Mouse (Mus musculus) A20 (cell line): ENCODE results near the gene Vamp2.

Experiments used
- DNase-seq: peaks from one replicate; pipeline ENCODE4 v3.0.0-alpha.2; 2011; ENCODE audit warnings: low read depth, low spot score

The Vamp2 gene

GRCm38 (mm10) chr11:69064259-69065133 lies 23.8 kb upstream of the Vamp2 start:
- peak; percentile 8 for DNase-seq

GRCm38 (mm10) chr11:69065394-69065925 lies 22.8 kb upstream of the Vamp2 start:
- no peak for DNase-seq

- DNase-seq, result no peak
Observed at GRCm38 (mm10) chr11:69066163-69066861, 22.0 kb upstream of the Vamp2 start.

DNA sequence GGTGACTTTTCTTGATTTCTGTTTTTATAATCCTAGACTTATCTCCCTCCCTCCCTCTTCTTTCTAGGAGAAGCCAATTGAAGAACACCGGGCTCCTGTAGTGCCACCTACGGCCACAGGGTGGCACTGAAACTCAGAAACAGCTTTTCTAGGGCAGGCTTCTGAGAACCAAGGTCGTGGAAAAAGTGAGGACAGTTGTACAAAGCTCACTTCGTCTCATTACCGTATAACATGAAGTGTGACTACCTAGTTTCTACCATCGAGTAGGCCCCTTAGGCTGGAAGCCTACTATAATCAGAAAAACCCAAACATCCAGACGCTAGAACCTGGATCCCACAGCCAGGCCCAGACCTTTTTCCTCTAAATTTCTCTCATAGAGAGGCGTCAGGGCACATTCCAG lies 21.3 kb upstream of the Vamp2 start:
- peak; percentile 82 for DNase-seq

- DNase-seq, result no peak
Observed at GRCm38 (mm10) chr11:69067601-69068000, 20.7 kb upstream of the Vamp2 start.

GRCm38 (mm10) chr11:69070093-69070492 lies 18.2 kb upstream of the Vamp2 start:
- DNase-seq, result no peak

DNA sequence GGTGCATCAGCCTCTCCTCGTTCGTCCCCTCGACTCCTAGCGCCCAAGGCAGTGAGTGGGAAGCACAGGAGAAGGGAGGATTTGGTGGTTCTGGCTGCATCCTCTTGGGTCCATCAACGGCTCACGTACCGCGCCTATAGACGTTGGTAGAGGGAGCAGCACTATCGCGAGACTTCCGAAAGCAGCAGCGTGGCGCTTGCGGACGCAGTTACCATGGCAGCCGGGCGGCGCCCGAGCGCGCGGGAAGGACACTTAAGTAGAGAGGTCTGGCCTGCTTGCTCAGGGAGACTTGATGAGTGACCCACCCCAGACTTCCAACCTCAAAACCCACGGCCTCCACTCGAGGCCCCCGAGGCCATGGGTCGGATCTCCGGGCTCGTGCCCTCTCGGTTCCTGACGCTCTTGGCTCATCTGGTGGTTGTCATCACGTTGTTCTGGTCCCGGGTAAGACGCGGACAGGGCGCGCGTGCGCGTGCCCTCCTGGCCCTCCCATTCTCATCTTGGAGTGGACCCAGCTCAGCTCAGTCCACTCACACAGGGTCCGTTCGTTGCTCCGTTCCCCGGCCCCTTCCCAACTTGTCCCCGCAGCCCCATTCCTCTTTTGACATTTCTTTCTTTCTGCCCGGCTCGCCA lies 17.6 kb upstream of the Vamp2 start, which contains the start of gene Tmem107:
Gene Tmem107, plus strand, starts transcription at position 217 of the 633 bp plus-strand sequence.
- DNase-seq, result peak; percentile 98

DNA sequence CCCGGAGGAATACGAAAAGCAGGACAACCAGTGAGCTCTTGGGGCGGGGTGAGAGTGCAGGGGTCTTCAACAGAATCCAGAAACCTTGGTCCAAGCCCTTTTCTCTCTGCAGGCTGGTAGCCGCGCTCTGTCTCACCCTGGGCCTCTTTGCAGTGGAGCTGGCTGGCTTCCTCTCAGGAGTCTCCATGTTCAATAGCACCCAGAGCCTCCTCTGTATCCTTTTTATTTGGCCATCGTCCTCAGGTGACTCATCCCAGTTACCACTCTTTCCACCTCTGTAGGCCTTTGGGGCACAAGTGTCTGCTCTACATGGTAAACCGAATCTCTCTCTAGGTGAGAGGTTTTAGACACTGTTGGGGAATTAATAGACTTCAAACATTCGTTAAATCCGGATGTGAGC lies 17.0 kb upstream of the Vamp2 start:
- DNase-seq, result no peak

GRCm38 (mm10) chr11:69072234-69072633 lies 16.1 kb upstream of the Vamp2 start:
- DNase-seq, result no peak

DNA sequence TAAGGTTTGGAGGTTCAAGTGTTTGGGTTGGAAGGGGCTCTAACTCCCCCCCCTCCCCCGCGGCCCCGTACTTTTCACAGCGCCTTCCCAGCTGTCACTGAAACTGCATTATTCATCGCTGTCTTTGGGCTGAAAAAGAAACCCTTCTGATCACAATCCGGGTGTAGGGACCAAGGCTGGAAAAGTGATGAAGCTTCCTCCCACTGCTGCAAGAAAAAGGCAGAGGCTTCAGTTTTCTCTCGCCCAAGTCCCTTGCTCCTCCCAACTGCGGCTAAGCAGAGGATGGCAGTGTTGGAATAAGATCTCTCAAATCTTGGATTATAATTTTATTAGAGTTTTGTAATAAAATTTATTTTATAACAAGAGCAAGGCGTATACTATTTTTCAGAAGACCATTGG lies 15.6 kb upstream of the Vamp2 start:
- no peak for DNase-seq

DNA sequence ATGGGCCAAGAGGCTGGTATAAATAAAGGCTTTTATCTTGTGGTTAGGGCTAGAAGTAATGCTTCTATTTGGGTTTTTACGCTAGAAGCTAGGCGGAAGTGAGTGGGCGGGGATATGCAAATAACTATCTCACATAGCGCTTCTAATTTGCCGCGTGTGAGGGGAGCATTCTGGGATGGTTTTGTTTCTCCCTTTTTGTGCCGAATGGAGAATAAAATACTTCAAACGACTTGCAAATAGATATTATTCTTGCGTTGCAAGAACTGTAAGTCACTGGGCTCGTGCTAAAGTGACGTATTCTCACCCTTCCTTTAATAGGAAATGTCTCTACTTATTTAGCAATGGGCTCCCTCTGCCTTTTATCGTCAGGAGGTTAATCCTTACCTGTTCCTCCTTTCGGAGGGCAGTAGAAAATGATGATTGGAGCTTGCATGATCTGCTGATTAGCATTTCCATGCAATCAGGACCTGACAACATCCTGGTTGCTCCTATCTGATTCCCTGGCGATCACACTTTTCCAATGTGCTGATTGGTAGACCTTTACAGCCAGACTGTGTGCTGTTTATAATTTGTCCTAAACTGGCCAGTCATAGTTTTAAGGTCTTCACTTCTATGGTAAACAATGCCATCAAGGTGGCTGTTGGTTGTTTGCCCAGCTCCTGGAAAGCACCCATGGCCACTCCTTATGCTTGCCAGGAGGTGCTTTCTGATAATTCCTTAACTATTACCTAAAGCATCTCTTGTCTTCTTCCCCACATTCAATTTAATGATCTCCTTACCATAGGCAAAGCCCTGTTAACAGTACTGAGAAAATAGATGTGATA lies 15.0 kb upstream of the Vamp2 start:
- peak; percentile 97 for DNase-seq

GRCm38 (mm10) chr11:69073951-69074775 lies 14.1 kb upstream of the Vamp2 start:
- peak; percentile 33 for DNase-seq

GRCm38 (mm10) chr11:69074776-69075069 lies 13.6 kb upstream of the Vamp2 start:
- no peak for DNase-seq

DNA sequence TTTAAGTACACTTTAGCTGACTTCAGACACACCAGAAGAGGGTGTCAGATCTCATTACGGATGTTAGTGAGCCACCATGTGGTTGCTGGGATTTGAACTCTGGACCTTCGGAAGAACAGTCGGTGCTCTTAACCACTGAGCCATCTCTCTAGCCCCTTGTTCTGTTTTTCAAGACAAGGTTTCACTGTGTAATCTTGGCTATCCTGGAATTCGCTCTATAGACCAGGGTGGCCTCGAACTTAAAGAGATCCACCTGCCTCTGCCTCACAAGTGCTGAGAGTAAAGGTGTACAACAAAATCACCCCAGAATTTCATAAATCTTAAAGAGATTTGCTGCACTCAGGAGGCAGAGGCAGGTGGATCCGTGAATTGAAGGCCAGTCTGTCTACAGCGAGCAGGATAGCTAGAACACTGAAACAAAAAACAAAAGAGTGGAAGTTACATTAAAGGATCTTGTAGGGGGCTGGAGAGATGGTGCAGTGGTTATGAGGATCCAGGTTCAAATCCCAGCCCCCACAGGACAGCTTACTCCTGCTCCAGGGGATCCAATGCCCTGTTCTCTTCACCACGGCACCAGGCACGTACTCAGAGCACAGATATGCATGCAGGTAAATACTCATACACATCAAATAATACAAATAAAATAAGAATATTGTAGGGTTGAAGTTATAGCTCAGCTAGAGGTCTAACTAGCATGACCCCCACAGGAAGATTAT lies 12.4 kb upstream of the Vamp2 start:
- peak; percentile 65 for DNase-seq

DNA sequence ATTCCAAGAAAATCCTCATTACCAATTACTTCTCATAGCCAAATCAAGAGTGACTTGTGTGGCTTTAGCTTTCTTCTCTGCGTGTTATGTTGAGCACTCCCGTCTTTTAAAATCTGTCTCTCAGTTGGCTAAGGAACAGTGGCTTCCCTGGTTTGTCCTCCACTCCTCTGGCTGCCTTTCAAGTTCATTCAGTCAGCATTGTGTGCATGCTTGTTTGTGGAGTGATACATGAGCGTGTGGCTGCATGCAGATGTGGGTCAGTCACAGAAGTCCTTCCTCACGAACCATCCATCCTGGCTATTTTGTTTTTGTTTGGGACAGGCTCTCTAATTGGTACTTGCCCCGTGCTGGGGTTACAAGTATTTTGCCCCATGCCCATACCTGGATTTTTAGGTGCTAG lies 11.7 kb upstream of the Vamp2 start:
- DNase-seq, result no peak

GRCm38 (mm10) chr11:69077316-69077715 lies 11.0 kb upstream of the Vamp2 start:
- no peak for DNase-seq

DNA sequence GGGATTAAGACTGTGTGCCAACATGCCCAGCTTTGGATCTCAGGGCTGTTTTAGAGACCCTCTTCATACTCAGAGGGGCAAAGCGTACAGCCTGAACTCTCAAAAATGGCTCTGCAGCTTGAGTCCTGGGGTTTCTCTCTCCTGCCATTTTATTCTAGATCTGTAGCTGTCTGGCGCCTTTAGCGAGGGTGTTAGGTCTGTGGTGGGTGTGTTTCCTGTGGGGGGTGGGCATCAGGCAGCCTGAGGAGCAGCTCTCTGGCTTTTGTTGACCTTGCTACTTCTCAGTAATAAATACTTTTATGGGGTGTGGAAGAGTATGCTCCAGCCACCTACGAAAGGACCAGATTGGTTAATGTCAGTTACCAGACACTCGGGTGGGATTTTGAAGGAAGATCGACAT lies 10.2 kb upstream of the Vamp2 start:
- no peak for DNase-seq

DNA sequence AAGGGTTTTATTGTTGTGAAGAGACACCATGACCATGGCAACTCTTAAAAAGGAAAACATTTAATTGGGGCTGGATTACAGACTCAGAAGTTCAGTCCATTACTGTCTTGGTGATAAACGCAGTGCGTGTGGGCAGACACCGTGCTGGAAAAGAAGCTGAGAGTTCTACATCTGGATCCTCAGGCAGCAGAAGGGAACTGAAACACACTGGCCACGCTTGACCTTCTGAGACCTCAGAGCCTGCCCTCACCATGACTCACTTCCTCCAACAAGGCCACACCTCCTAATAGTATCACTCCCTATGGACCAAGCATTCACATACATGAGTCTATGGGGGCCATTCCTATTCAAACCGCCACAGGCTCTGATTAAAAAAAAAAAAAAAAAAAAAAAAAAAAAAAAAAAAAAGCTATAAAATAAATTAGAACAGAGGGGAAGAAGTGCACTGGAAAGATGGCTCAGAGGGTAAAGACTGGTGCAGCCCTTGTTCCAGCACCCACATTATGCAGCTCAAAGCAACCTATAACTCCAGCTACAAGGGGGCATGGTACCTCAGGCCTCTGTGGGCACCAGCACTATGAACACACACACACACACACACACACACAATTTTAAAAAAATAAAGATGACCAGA lies 9.4 kb upstream of the Vamp2 start:
- DNase-seq, result peak; percentile 86

DNA sequence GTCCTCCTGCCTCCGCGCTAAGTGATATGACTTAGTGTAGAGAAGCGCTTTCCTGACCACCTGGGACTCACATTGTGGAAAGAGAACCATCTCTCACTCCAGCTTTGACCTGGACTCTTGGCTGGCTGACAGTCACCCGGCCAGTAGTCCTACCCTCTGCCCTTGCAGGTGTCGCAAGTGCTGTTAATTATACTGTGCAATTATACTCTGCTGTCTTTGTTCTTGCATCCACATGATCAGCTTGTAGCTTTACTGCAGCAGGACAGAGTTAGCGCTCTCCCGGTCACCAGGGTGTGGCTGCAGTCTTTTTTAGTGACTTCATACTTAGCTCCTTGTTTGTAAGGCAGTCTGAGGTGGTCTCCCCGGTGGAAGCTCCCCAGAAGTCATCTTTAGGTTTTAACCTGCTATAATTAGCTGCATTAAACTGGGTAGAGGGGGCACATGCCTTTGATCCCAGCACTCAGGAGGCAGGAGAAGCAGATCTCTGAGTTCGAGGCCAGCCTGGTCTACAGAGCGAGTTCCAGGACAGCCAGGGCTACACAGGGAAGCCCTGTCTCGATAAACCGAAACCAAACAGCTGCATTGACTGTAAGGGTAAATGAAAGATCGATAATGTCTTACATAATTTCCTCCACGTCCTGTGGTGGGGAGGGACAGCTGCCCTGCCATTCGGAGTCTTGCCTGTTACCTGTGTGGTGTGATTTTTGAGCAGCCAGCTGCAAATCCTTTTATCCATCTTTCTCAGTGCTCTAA lies 8.0 kb upstream of the Vamp2 start:
- DNase-seq, result no peak
